Mouse (Mus musculus): ENCODE results near the gene Akap1. TPM values are rescaled to one million over a fixed set of nuclear protein-coding genes. Genes with fewer than 3 reads are reported as not detected.
"Not testable (repeated sequence)": the region's sequence is repeated elsewhere in the genome, so short reads cannot be mapped to it uniquely, and the experiment has no call there.

The Akap1 gene
- 100 to 1,000 TPM; 117 to 139 TPM for total RNA-seq (2021)

DNA sequence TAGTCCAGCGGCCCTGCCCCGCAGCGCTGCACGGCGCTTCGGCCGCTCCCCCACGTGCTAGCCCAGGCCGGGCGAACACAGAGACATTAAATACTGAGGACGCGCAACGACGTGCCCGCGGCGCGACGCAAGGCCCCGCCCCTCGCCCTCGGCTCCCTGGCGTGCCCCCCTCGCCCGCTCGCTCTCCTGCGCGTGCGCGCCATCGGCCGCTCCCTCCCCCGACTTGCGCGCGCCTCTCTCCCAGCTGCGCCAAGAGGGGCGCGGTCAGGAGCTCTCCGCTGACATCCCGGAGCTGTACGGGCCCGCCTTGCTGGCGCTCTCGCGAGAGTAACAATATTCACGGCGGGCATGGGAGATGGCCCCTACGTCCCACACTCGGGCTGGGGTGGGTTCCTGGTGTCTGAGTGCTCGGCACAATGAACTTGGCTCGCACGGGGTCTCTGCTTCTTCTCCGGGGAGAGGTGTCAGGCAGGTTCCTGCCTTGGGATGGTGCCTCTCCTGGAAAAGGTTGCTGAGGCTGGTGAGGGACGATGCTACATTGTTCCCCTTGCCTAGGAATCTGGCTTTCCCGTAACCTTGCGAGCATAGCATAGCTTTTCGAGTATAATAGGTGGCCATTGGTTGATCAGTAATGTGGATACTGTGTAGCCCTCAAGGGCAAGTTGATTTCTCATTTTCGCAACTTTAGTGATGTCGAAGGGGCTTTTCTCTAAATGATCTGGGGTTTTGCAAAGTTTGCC lies at the start of gene Akap1:
Gene Akap1 (minus strand): TSS at position 129 of the 740 bp plus-strand sequence.
- intact Hi-C loops (cut with DNase I), result loop anchor here (5.0 kb wide), 2 partner anchors 43 to 88 kb away; no protein-coding TSS in a partner anchor
- peak; percentile 98 for DNase-seq

GRCm38 (mm10) chr11:88909388-88910036 lies 45.1 kb upstream of the Akap1 start:
- intact Hi-C loops (cut with DNase I), result loop anchor here (5.0 kb wide), 4 partner anchors 47 to 63 kb away; partner anchors contain the start of genes Akap1, Coil and Scpep1
- peak; percentile 54 to 63 for DNase-seq

- intact Hi-C loops (cut with DNase I), result loop anchor here (5.0 kb wide), 4 partner anchors 46 to 64 kb away; partner anchors contain the start of genes Akap1, Coil and Scpep1
- peak; percentile 56 to 69 for DNase-seq
Measured at GRCm38 (mm10) chr11:88908557-88909211, 44.3 kb upstream of the Akap1 start.

GRCm38 (mm10) chr11:88907886-88908285 lies 43.5 kb upstream of the Akap1 start:
- DNase-seq, result no peak
- intact Hi-C loops (cut with DNase I), result loop anchor here (5.0 kb wide), 4 partner anchors 46 to 64 kb away; partner anchors contain the start of genes Akap1, Coil and Scpep1

DNA sequence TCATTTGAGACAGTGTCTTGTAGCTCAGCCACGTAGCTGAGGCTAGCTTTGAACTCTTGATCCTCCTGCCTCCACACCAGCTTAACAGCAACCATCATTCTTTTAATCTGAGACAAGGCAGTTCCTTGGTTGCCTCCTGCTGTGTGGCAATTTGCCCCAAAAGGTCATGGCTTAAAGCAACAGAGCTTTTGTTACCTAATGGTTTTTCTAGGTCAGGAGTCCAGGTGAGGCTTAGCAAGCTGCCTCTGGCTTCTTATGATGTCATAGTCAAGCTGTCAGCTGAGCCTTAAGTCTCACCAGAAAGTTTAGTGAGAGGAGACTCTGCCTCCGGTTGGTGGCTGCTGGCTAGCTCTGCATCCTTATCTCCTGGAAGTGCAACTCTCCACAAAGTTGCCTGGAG lies 41.2 kb upstream of the Akap1 start:
- intact Hi-C loops (cut with DNase I), result loop anchor here (5.0 kb wide), 4 partner anchors 43 to 67 kb away; partner anchors contain the start of genes Akap1, Coil and Scpep1

GRCm38 (mm10) chr11:88904080-88904479 lies 39.7 kb upstream of the Akap1 start:
- DNase-seq, result no peak
- intact Hi-C loops (cut with DNase I), result no loop called here

More for the DNA sequence above, 41.2 kb upstream of the Akap1 start:
- no peak for DNase-seq

DNA sequence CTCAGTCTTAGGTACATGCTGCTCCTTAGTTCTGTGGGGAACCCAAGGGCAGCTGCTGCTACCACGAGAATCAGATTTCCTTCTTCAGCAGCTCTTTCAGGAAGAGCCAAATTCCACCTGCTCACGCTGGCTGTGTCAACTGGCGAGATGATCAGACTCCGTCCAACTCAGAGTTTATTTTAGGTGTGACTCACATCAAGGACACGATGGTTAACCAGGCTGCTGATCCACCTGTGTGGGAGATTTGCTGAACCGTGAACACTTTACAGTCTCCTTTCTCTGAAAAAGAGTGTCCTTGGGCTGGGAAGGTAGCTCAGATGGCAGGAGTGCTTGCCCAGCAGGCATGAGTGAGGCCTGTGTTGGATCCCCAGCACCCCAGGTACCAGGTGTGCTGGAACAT lies 38.4 kb upstream of the Akap1 start:
- intact Hi-C loops (cut with DNase I), result no loop called here
- DNase-seq, result no peak

DNA sequence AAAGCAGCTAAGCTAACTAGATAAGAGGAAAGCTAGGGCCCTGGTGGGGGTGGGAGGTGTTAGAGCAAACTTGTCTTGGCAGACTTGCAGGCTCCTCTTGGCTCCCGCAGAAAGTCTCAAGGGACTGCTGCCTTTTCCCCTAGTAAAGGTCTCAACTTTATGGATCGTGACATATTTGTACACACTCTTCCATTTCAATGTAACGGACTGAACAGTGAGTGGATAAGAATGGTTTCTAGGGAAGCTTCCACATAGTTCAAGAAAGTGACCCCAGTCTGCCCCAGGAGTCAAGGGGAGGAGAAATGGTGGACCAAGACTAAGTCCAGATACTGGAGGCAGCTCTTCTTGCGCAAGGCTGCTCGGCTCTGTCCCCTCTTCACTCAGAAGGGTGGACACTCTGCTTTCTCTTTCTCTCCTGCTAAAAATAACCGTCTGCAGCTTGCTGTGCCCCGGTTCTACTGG lies 37.0 kb upstream of the Akap1 start:
- peak; percentile 33 to 60 for DNase-seq
- intact Hi-C loops (cut with DNase I), result no loop called here

DNA sequence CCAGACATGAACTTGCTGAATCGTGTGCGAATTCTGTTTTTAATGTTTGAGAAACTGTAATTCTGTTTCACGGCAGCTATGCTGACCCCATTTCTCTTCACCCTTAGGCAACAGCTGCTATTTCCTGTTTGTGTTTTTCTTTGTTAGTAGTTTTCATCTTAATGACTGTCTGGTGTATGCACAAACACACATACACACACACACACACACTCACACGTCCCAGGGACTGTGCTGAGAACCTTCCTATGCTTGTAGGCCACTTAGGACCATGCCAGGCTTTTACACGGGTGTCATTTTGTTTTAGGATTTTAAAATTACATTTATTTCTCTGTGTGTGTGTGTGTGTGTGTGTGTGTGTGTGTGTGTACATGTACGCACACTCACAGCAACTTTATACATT lies 35.2 kb upstream of the Akap1 start:
- DNase-seq, result no peak
- intact Hi-C loops (cut with DNase I), result no loop called here

- intact Hi-C loops (cut with DNase I), result no loop called here
- no peak for DNase-seq
Measured at GRCm38 (mm10) chr11:88898380-88898763, 34.0 kb upstream of the Akap1 start.

DNA sequence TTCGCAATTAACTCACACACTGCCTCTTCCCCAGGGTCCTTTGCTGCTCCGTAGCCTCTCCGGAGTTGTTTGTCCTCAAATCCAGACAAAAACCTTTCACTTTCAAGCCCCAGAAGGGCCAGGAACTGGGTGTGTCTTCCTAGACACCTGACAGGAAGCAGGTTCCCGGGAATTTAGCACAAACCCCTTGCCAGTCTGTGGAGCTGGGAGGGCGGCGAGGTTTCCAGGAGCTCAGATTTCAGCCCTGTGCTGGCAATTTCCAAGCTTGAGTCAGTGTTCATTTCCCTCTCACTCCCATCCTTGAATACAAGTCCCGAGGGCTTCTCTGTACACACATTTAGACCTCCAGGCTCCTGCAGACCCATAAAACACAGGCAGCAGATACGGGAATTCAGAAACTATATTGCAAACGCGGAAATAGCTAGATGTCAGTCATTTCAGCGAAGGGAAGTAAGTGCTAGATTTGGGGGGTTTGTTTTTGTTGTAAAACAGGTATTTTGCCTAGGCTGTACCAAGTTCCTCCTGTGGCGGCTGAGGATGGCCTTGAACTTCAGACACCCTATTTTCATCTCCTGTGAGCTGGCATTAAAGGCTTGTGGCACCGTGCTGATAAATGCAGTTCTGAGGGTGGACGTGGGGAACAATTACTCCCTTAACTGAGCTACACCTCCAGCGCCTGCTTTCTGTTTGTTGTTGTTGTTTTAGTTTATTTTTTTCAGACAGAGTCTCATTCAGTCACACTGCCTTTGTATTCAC lies 33.4 kb upstream of the Akap1 start:
- intact Hi-C loops (cut with DNase I), result no loop called here
- peak; percentile 24 to 48 for DNase-seq

DNA sequence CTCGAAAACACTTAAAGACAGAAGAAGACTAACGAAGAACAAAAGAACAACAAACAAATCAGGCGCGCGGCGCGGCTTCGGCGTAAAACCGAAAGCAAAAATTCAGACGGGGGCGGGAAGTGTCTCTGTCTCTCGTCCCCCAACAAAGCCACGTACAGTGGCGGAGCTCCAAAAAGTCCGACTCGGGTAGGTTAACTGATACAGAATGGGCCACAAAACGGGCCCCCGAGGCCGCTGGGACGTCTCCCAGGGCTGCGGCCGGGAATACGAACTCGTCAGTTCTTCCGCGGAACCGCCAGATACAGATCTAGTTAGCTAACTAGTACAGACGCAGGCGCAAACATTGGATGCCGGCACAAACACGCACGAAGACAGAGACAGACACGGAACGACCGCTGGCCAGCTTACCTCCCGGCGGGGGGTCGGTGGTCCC lies 31.4 kb upstream of the Akap1 start:
- DNase-seq, result peak in 1 of 2 experiments; percentile 58

GRCm38 (mm10) chr11:88895235-88895634 lies 30.8 kb upstream of the Akap1 start:
- intact Hi-C loops (cut with DNase I); DNase-seq: not testable (repeated sequence)

More for the DNA sequence above, 31.4 kb upstream of the Akap1 start:
- intact Hi-C loops (cut with DNase I), result not testable (repeated sequence)

- intact Hi-C loops (cut with DNase I); DNase-seq: not testable (repeated sequence)
Measured at GRCm38 (mm10) chr11:88894279-88894678, 29.9 kb upstream of the Akap1 start.

DNA sequence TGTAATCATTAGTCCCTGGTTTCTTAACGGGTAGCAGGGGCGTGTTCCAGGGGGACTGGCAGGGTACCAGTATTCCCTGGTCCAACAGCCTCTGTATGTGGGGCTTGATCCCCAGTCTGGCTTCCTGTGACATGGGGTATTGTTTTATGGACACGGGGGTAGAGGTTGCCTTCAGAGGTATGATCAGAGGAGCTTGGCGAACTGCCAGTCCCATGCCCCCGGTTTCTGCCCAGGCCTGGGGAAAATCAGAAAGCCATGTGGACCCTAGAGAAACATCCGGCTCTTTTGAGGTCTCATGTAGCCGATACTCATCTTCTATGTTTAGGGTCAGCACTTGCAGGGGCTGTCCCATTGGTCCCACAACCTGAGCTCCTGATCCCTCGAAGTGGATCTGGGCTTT lies 29.1 kb upstream of the Akap1 start:
- intact Hi-C loops (cut with DNase I); DNase-seq: not testable (repeated sequence)

- intact Hi-C loops (cut with DNase I); DNase-seq: not testable (repeated sequence)
Measured at GRCm38 (mm10) chr11:88892789-88893188, 28.4 kb upstream of the Akap1 start.

GRCm38 (mm10) chr11:88891921-88892561 lies 27.7 kb upstream of the Akap1 start:
- intact Hi-C loops (cut with DNase I), result not testable (repeated sequence)
- peak; percentile 52 to 61 for DNase-seq

- peak in 1 of 2 experiments; percentile 27 for DNase-seq
- intact Hi-C loops (cut with DNase I), result not testable (repeated sequence)
Measured at GRCm38 (mm10) chr11:88891446-88891845, 27.1 kb upstream of the Akap1 start.

GRCm38 (mm10) chr11:88890904-88891303 lies 26.5 kb upstream of the Akap1 start:
- DNase-seq, result not testable (repeated sequence)

More at GRCm38 (mm10) chr11:88890904-88891303, 26.5 kb upstream of the Akap1 start:
- intact Hi-C loops (cut with DNase I), result not testable (repeated sequence)
